Mouse (Mus musculus) ES-E14 (cell line): ENCODE results near the gene Olfr1406. TPM values are rescaled to one million over a fixed set of nuclear protein-coding genes. Genes with fewer than 3 reads are reported as not detected.
"Not testable (repeated sequence)": the region's sequence is repeated elsewhere in the genome, so short reads cannot be mapped to it uniquely, and the experiment has no call there.

Experiments
- DNase-seq: peaks from one replicate; pipeline ENCODE4 v3.0.0-alpha.2; 2013; ENCODE audit warnings: low read depth, low spot score
- H3K27ac ChIP-seq: 2 replicates; pipeline ENCODE4 v1.5.1; 2012; ENCODE audit warnings: low read depth, mild to moderate bottlenecking, low read length, moderate library complexity, mixed read lengths; ENCODE audit not compliant: poor library complexity, insufficient read depth, severe bottlenecking
- H3K36me3 ChIP-seq: 2 replicates; pipeline ENCODE4 v1.6.1; 2012; ENCODE audit warnings: mild to moderate bottlenecking, low read length, moderate library complexity, mixed read lengths; ENCODE audit not compliant: control insufficient read depth, poor library complexity, insufficient read depth, severe bottlenecking
- H3K4me1 ChIP-seq, 2 experiments: fragments of 150-350 bp in 1 of 2; sonication (generic) in 1 of 2; 2 replicates each; pipeline ENCODE4 v1.6.1; 2012; ENCODE audit warnings: low read length in 2 of 2, mild to moderate bottlenecking in 1 of 2, mixed read lengths in 1 of 2; ENCODE audit not compliant: control insufficient read depth in 2 of 2, insufficient read depth in 2 of 2, poor library complexity in 1 of 2
- H3K4me3 ChIP-seq, 2 experiments: fragments of 150-350 bp in 1 of 2; sonication (generic) in 1 of 2; 2 replicates each; pipeline ENCODE4 v1.5.1; 2012; ENCODE audit warnings: low read length in 2 of 2, low read depth in 1 of 2, mild to moderate bottlenecking in 1 of 2, mixed read lengths in 1 of 2; ENCODE audit not compliant: insufficient read depth in 1 of 2, poor library complexity in 1 of 2, severe bottlenecking in 1 of 2
- H3K9ac ChIP-seq: 2 replicates; pipeline ENCODE4 v1.6.1; 2012; ENCODE audit warnings: low read depth, mild to moderate bottlenecking, low read length, mixed read lengths; ENCODE audit not compliant: poor library complexity, insufficient read depth, severe bottlenecking
- H3K9me3 ChIP-seq: fragments of 150-350 bp; sonication (generic); 2 replicates; pipeline ENCODE4 v1.6.1; 2012; ENCODE audit warnings: low read depth, mild to moderate bottlenecking, low read length; ENCODE audit not compliant: control insufficient read depth, insufficient read depth
- CHD2 ChIP-seq: IDR thresholded peaks from 2 replicates; pipeline ENCODE4 v1.6.1; 2014; ENCODE audit warnings: mild to moderate bottlenecking, low read depth, low read length, inconsistent platforms
- HCFC1 ChIP-seq: IDR thresholded peaks from 2 replicates; pipeline ENCODE4 v1.6.1; 2012; ENCODE audit warnings: low read length, inconsistent platforms, borderline replicate concordance; ENCODE audit not compliant: insufficient read depth
- MAFK ChIP-seq: IDR thresholded peaks from 2 replicates; pipeline ENCODE4 v1.6.1; 2014; ENCODE audit warnings: mild to moderate bottlenecking, low read depth, low read length, inconsistent platforms; ENCODE audit not compliant: insufficient read depth
- ZC3H11A ChIP-seq: IDR thresholded peaks from 2 replicates; pipeline ENCODE4 v1.6.1; 2012; ENCODE audit warnings: low read depth, mild to moderate bottlenecking, inconsistent platforms, low read length, borderline replicate concordance
- ZNF384 ChIP-seq: IDR thresholded peaks from 2 replicates; pipeline ENCODE4 v1.6.1; 2012; ENCODE audit warnings: low read depth, low read length, inconsistent platforms
- in situ Hi-C, 2 experiments: fragments of 600-800 bp; cut with MboI; formaldehyde crosslinking; loops; one replicate each; pipeline ENCODE4 v1.15.1; 2025; ENCODE audit warnings: low sequenced_read_pairs in 2 of 2, inconsistent platforms in 1 of 2; ENCODE audit not compliant: unreplicated experiment in 2 of 2
- total RNA-seq: library from RNA; depleted of rRNA; stranded (reverse); fragments of 300-350 nt; gene quantifications from 2 replicates; pipeline ENCODE4 v1.2.3, GENCODE M21; 2012; rRNA removed

Olfr1406 gene
- total RNA-seq: not detected in 2 replicates

- in situ Hi-C loops: no loop called here
These were observed at the start of gene Olfr1406 for GRCm38 (mm10) chr1:173190540-173190939. Olfr1406 (minus strand) TSS chr1:173190640.

GRCm38 (mm10) chr1:173237004-173237403, 46.6 kb upstream of the Olfr1406 start:
- not testable (repeated sequence) for H3K4me1 ChIP-seq, H3K27ac ChIP-seq, H3K9ac ChIP-seq, DNase-seq, H3K4me3 ChIP-seq, H3K36me3 ChIP-seq, H3K9me3 ChIP-seq
- in situ Hi-C loops: loop anchor here in 1 of 2 experiments (10.0 kb wide), 1 partner anchor 1118 kb away; no protein-coding TSS in a partner anchor

More at GRCm38 (mm10) chr1:173190540-173190939, at the start of gene Olfr1406:
- no peaks in the 10 kb centered on the region for H3K9me3 ChIP-seq
- TF ChIP-seq CHD2: no peak
- no peak for TF ChIP-seq MAFK
- no peak for TF ChIP-seq ZC3H11A
- no peak for TF ChIP-seq HCFC1
- no peak for TF ChIP-seq ZNF384
- H3K4me3 ChIP-seq: no peak within 1 kb of the TSS
- DNase-seq: no peak
- no peaks in the 10 kb centered on the region for H3K36me3 ChIP-seq
- no peaks in the 10 kb centered on the region for H3K4me1 ChIP-seq
- H3K9ac ChIP-seq: no peak within 1 kb of the TSS
- H3K27ac ChIP-seq: no peak within 1 kb of the TSS

GRCm38 (mm10) chr1:173227081-173227480, 36.6 kb upstream of the Olfr1406 start, which contains the start of gene Fcer1a:
Fcer1a (minus strand) TSS chr1:173227214.
- in situ Hi-C loops: no loop called here
- TF ChIP-seq MAFK: no peak
- TF ChIP-seq CHD2: no peak
- TF ChIP-seq ZC3H11A: no peak
- no peak for TF ChIP-seq HCFC1
- TF ChIP-seq ZNF384: no peak
- no peak for DNase-seq

GRCm38 (mm10) chr1:173216481-173216880, 26.0 kb upstream of the Olfr1406 start:
- in situ Hi-C loops: no loop called here
- Histone ChIP-seq H3K9me3 (no peaks in the 10 kb centered on the region), H3K4me1 (no peaks in the 10 kb centered on the region), H3K4me3 (no peak overlapping the region), H3K27ac (no peak overlapping the region), H3K9ac (no peak overlapping the region), H3K36me3 (no peaks in the 10 kb centered on the region)
- TF ChIP-seq ZNF384: no peak
- no peak for DNase-seq

More at GRCm38 (mm10) chr1:173227081-173227480, 36.6 kb upstream of the Olfr1406 start, which contains the start of gene Fcer1a:
- Histone ChIP-seq H3K36me3 (no peaks in the 10 kb centered on the region), H3K27ac (no peak within 1 kb of the TSS), H3K9ac (no peak within 1 kb of the TSS), H3K4me1 (no peaks in the 10 kb centered on the region), H3K9me3 (no peaks in the 10 kb centered on the region), H3K4me3 (no peak within 1 kb of the TSS)

- TF ChIP-seq ZC3H11A: no peak
- TF ChIP-seq MAFK: no peak
- no peak for TF ChIP-seq ZNF384
- TF ChIP-seq CHD2: no peak
- no peak for TF ChIP-seq HCFC1
These were observed 21.7 kb upstream of the Olfr1406 start, which contains the start of gene Olfr1404 for GRCm38 (mm10) chr1:173212092-173212491. Olfr1404 (plus strand) TSS chr1:173212392.

More at GRCm38 (mm10) chr1:173212092-173212491, 21.7 kb upstream of the Olfr1406 start, which contains the start of gene Olfr1404:
- Histone ChIP-seq H3K36me3 (no peaks in the 10 kb centered on the region), H3K27ac (no peak within 1 kb of the TSS), H3K9me3 (no peaks in the 10 kb centered on the region), H3K9ac (no peak within 1 kb of the TSS), H3K4me1 (no peaks in the 10 kb centered on the region), H3K4me3 (no peak within 1 kb of the TSS)
- no peak for DNase-seq
- in situ Hi-C loops: no loop called here
